Mouse (Mus musculus) liver, embryonic 12.5 days (tissue): Measurements from ENCODE around the gene Tbx2. TPM values are rescaled to one million over a fixed set of nuclear protein-coding genes. Genes with fewer than 3 reads are reported as not detected.

Experiments
- ATAC-seq: fragments of 200-750 bp; cut with Nextera tagmentation; 2 replicates; pipeline ENCODE4 v1.8.0; 2017; ENCODE audit warnings: moderate number of reproducible peaks, mild to moderate bottlenecking, moderate library complexity
- H3K27ac ChIP-seq: fragments of 300-500 bp; sonication (generic); 2 replicates; pipeline ENCODE4 v1.5.1; 2016; ENCODE audit warnings: mild to moderate bottlenecking
- H3K27me3 ChIP-seq: fragments of 300-500 bp; sonication (generic); replicated peaks from 2 replicates; pipeline ENCODE4 v1.6.1; 2016; ENCODE audit warnings: mild to moderate bottlenecking, moderate library complexity
- H3K36me3 ChIP-seq: fragments of 300-500 bp; sonication (generic); 2 replicates; pipeline ENCODE4 v1.6.1; 2016; ENCODE audit warnings: mild to moderate bottlenecking, moderate library complexity
- H3K4me1 ChIP-seq: fragments of 300-500 bp; sonication (generic); 2 replicates; pipeline ENCODE4 v1.6.1; 2016
- H3K4me2 ChIP-seq: fragments of 300-500 bp; sonication (generic); 2 replicates; pipeline ENCODE4 v1.6.1; 2016; ENCODE audit warnings: mild to moderate bottlenecking, moderate library complexity
- H3K4me3 ChIP-seq: fragments of 300-500 bp; sonication (generic); 2 replicates; pipeline ENCODE4 v1.5.1; 2016; ENCODE audit warnings: mild to moderate bottlenecking, moderate library complexity
- H3K9ac ChIP-seq: fragments of 300-500 bp; sonication (generic); 2 replicates; pipeline ENCODE4 v1.6.1; 2016; ENCODE audit warnings: mild to moderate bottlenecking, moderate library complexity
- H3K9me3 ChIP-seq: fragments of 300-500 bp; sonication (generic); replicated peaks from 2 replicates; pipeline ENCODE4 v1.6.1; 2016; ENCODE audit warnings: mild to moderate bottlenecking, moderate library complexity
- WGBS: fragments of 180-500 bp; shearing (Covaris S2); methylation state at CpG from one replicate; pipeline ENCODE4 v1.1.7; 2016; ENCODE audit not compliant: insufficient replicate concordance; 5-methylcytosine and 5-hydroxymethylcytosine counted together
- polyA plus RNA-seq: library from polyadenylated mRNA; unstranded; fragments of >200 nt; fragmentation: Nextera tagmentation; extraction: Ambion mirVana; gene quantifications from 2 replicates; pipeline ENCODE4 v1.2.1, GENCODE M21; 2016

Gene Tbx2
- polyA plus RNA-seq, 1 experiment from 2014 or later: 1.1 TPM

- Histone ChIP-seq H3K36me3 (no peaks in the 10 kb centered on the region), H3K27ac (no peak within 1 kb of the TSS), H3K27me3 (peaks cover 97% of the 10 kb centered on the region), H3K9me3 (no peaks in the 10 kb centered on the region), H3K4me2 (no peak within 1 kb of the TSS), H3K4me1 (peaks cover 15% of the 10 kb centered on the region), H3K4me3 (no peak within 1 kb of the TSS), H3K9ac (no peak within 1 kb of the TSS)
- 24% methylated on average over 22 of the region's 28 CpGs for WGBS
- ATAC-seq: no peak
Observed at GRCm38 (mm10) chr11:85885665-85886428, 53.5 kb downstream of the Tbx2 start, which contains the start of gene Tbx4. TSS of gene Tbx4 (plus strand) at chr11:85886422.

GRCm38 (mm10) chr11:85886429-85886785 is 54.1 kb downstream of the Tbx2 start:
- Histone ChIP-seq H3K27ac (no peak overlapping the region), H3K4me1 (peaks cover 15% of the 10 kb centered on the region), H3K36me3 (no peaks in the 10 kb centered on the region), H3K9me3 (no peaks in the 10 kb centered on the region), H3K9ac (no peak overlapping the region), H3K4me3 (no peak overlapping the region), H3K4me2 (no peak overlapping the region), H3K27me3 (peaks cover 97% of the 10 kb centered on the region)
- ATAC-seq: no peak
- WGBS: 10% methylated on average over 22 of the region's 22 CpGs

GRCm38 (mm10) chr11:85887273-85887672 is 54.9 kb downstream of the Tbx2 start:
- Histone ChIP-seq H3K4me1 (peaks cover 15% of the 10 kb centered on the region), H3K27me3 (peaks cover 97% of the 10 kb centered on the region), H3K9me3 (no peaks in the 10 kb centered on the region), H3K9ac (no peak overlapping the region), H3K4me3 (no peak overlapping the region), H3K4me2 (no peak overlapping the region), H3K36me3 (no peaks in the 10 kb centered on the region), H3K27ac (no peak overlapping the region)
- ATAC-seq: no peak
- 36% methylated on average over 6 of the region's 6 CpGs for WGBS

GRCm38 (mm10) chr11:85887801-85888450 is 55.6 kb downstream of the Tbx2 start:
- H3K9me3 ChIP-seq: no peaks in the 10 kb centered on the region
- H3K27ac ChIP-seq: no peak overlapping the region
- WGBS: 4% methylated on average over 17 of the region's 17 CpGs
- H3K4me3 ChIP-seq: no peak overlapping the region
- peaks cover 15% of the 10 kb centered on the region for H3K4me1 ChIP-seq
- no peak overlapping the region for H3K9ac ChIP-seq
- H3K4me2 ChIP-seq: peak overlapping the region; percentile 20; the same call in 1 of the 2 replicates
- ATAC-seq: no peak
- H3K36me3 ChIP-seq: no peaks in the 10 kb centered on the region
- H3K27me3 ChIP-seq: peaks cover 97% of the 10 kb centered on the region

GRCm38 (mm10) chr11:85888451-85888961 is 56.2 kb downstream of the Tbx2 start:
- H3K27ac ChIP-seq: no peak overlapping the region
- no peaks in the 10 kb centered on the region for H3K36me3 ChIP-seq
- H3K9ac ChIP-seq: no peak overlapping the region
- H3K4me3 ChIP-seq: no peak overlapping the region
- WGBS: 2% methylated on average over 26 of the region's 26 CpGs
- H3K4me2 ChIP-seq: peak overlapping the region; percentile 20; the same call in 1 of the 2 replicates
- 0 out of 2 replicates have a peak, but pooled peaks have one; percentile 18 for ATAC-seq
- H3K27me3 ChIP-seq: peaks cover 97% of the 10 kb centered on the region
- H3K4me1 ChIP-seq: peaks cover 15% of the 10 kb centered on the region
- H3K9me3 ChIP-seq: no peaks in the 10 kb centered on the region

- Histone ChIP-seq H3K27me3 (peaks cover 97% of the 10 kb centered on the region), H3K36me3 (no peaks in the 10 kb centered on the region), H3K27ac (no peak overlapping the region), H3K4me3 (no peak overlapping the region), H3K9me3 (no peaks in the 10 kb centered on the region), H3K9ac (no peak overlapping the region), H3K4me2 (no peak overlapping the region), H3K4me1 (peaks cover 15% of the 10 kb centered on the region)
- no peak for ATAC-seq
- 22% methylated on average over 8 of the region's 8 CpGs for WGBS
Observed at GRCm38 (mm10) chr11:85889056-85889729, 56.8 kb downstream of the Tbx2 start.

GRCm38 (mm10) chr11:85889730-85890562 is 57.6 kb downstream of the Tbx2 start:
- H3K9me3 ChIP-seq: no peaks in the 10 kb centered on the region
- H3K4me1 ChIP-seq: peaks cover 16% of the 10 kb centered on the region
- peaks cover 97% of the 10 kb centered on the region for H3K27me3 ChIP-seq
- no peak overlapping the region for H3K9ac ChIP-seq
- WGBS: 4% methylated on average over 45 of the region's 47 CpGs
- H3K36me3 ChIP-seq: no peaks in the 10 kb centered on the region
- peak; percentile 24; the same call in 1 of the 2 replicates for ATAC-seq
- H3K4me3 ChIP-seq: no peak overlapping the region
- H3K27ac ChIP-seq: no peak overlapping the region
- no peak overlapping the region; the same call in 1 of the 2 replicates for H3K4me2 ChIP-seq

GRCm38 (mm10) chr11:85890563-85890845 is 58.2 kb downstream of the Tbx2 start:
- H3K4me1 ChIP-seq: peaks cover 20% of the 10 kb centered on the region
- H3K9me3 ChIP-seq: no peaks in the 10 kb centered on the region
- no peak for ATAC-seq
- H3K27ac ChIP-seq: no peak overlapping the region
- no peak overlapping the region for H3K4me2 ChIP-seq
- H3K4me3 ChIP-seq: no peak overlapping the region
- H3K27me3 ChIP-seq: peaks cover 97% of the 10 kb centered on the region
- H3K36me3 ChIP-seq: no peaks in the 10 kb centered on the region
- WGBS: 5% methylated on average over 13 of the region's 13 CpGs
- no peak overlapping the region for H3K9ac ChIP-seq

- Histone ChIP-seq H3K4me2 (no peak overlapping the region), H3K27ac (no peak overlapping the region), H3K9ac (no peak overlapping the region), H3K9me3 (no peaks in the 10 kb centered on the region), H3K36me3 (no peaks in the 10 kb centered on the region), H3K4me1 (peaks cover 20% of the 10 kb centered on the region), H3K27me3 (peaks cover 97% of the 10 kb centered on the region), H3K4me3 (no peak overlapping the region)
- no peak for ATAC-seq
- WGBS: 5% methylated on average over 13 of the region's 13 CpGs
Observed at GRCm38 (mm10) chr11:85891010-85891691, 58.8 kb downstream of the Tbx2 start.
